Mouse (Mus musculus) G1E (cell line): Measurements from ENCODE around the gene Perm1.

Experiments used
- CTCF ChIP-seq: IDR thresholded peaks from 2 replicates; pipeline ENCODE4 v1.5.1; 2012; ENCODE audit warnings: low read depth, low read length, inconsistent platforms, mixed read lengths
- GATA1 ChIP-seq: IDR thresholded peaks from 2 replicates; pipeline ENCODE4 v1.6.1; 2012; ENCODE audit warnings: borderline replicate concordance, low read length, inconsistent platforms, mixed read lengths
- GATA2 ChIP-seq: IDR thresholded peaks from 2 replicates; pipeline ENCODE4 v1.6.1; 2012; ENCODE audit warnings: low read depth, low read length, inconsistent platforms, borderline replicate concordance
- POLR2AphosphoS5 ChIP-seq: IDR thresholded peaks from 2 replicates; pipeline ENCODE4 v1.6.1; 2012; ENCODE audit warnings: low read depth, low read length, inconsistent platforms; ENCODE audit not compliant: insufficient replicate concordance
- TAL1 ChIP-seq: conservative IDR thresholded peaks from 2 replicates; pipeline ENCODE4 v1.6.1; 2012; ENCODE audit warnings: low read depth, low read length, inconsistent platforms, mixed read lengths

DNA sequence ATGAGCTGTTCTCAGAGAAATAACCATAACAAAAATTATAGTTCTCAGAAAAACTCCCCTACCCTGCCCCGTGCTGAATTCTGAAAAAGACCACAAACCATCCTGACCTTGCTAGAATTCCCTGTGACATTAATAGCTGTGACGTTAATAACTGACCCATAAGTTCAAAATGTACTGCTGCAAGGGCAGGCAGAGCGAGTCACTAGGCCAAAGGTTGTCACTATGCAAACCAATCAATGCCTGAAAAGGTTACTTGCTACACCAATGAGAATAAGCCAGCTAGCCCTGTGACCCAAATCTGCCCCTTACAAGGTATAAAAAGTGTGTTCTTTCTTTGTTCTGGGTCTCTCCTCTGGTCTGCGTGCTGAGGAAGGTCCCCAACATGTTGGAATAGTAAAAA, 6.8 kb upstream of the Perm1 start:
- no peak for TF ChIP-seq CTCF
- TF ChIP-seq TAL1 = no peak
- TF ChIP-seq POLR2AphosphoS5 = no peak
- no peak for TF ChIP-seq GATA2
- no peak for TF ChIP-seq GATA1
